Mouse (Mus musculus): ENCODE measurements around the gene Ssh1. TPM values are rescaled to one million over a fixed set of nuclear protein-coding genes. Genes with fewer than 3 reads are reported as not detected.

The Ssh1 gene
- polyA plus RNA-seq, 1 experiment, result 3.7 TPM

- TF ChIP-seq MYOD1 (IDR thresholded peaks at IDR 0.05; ENCODE audit: control insufficient read depth, insufficient read length, low read depth) (no peak), CEBPB (IDR thresholded peaks at IDR 0.05; ENCODE audit: low read depth) (no peak), CTCF (IDR thresholded peaks at IDR 0.05; ENCODE audit: control insufficient read depth, insufficient read depth, insufficient read length) (no peak), USF1 (IDR thresholded peaks at IDR 0.05; ENCODE audit: low read depth) (no peak), MAX (IDR thresholded peaks at IDR 0.05) (no peak), FOSL1 (IDR thresholded peaks at IDR 0.05; ENCODE audit: insufficient read depth, low read length, poor library complexity, severe bottlenecking) (no peak), MYOG (IDR thresholded peaks at IDR 0.05; ENCODE audit: control insufficient read depth, extremely low read depth, insufficient read length) (no peak)
- Histone ChIP-seq H3K27me3 (ENCODE audit: control insufficient read depth, insufficient read depth, insufficient read length) (no peaks in the 10 kb centered on the region), H3K36me3 (ENCODE audit: control insufficient read depth, insufficient read depth) (peaks cover 28% of the 10 kb centered on the region), H3ac (ENCODE audit: control insufficient read depth, insufficient read length, low read depth) (no peak overlapping the region), H3K79me3 (ENCODE audit: low read depth) (no peaks in the 10 kb centered on the region), H3K4me3 (ENCODE audit: insufficient read depth, poor library complexity, severe bottlenecking) (no peak overlapping the region), H3K79me2 (ENCODE audit: control insufficient read depth, insufficient read depth) (no peaks in the 10 kb centered on the region)
These were observed 43.6 kb downstream of the Ssh1 start for GRCm38 (mm10) chr5:113950133-113950532.

GRCm38 (mm10) chr5:113947280-113947679 is 46.4 kb downstream of the Ssh1 start:
- Histone ChIP-seq H3K36me3 (ENCODE audit: control insufficient read depth, insufficient read depth) (peaks cover 43% of the 10 kb centered on the region), H3K4me3 (ENCODE audit: insufficient read depth, poor library complexity, severe bottlenecking) (no peak overlapping the region), H3K79me2 (ENCODE audit: control insufficient read depth, insufficient read depth) (no peaks in the 10 kb centered on the region), H3K79me3 (ENCODE audit: low read depth) (no peaks in the 10 kb centered on the region), H3ac (ENCODE audit: control insufficient read depth, insufficient read length, low read depth) (no peak overlapping the region), H3K27me3 (ENCODE audit: control insufficient read depth, insufficient read depth, insufficient read length) (no peaks in the 10 kb centered on the region)
- TF ChIP-seq FOSL1 (IDR thresholded peaks at IDR 0.05; ENCODE audit: insufficient read depth, low read length, poor library complexity, severe bottlenecking), result no peak
- TF ChIP-seq CTCF (IDR thresholded peaks at IDR 0.05; ENCODE audit: control insufficient read depth, insufficient read depth, insufficient read length), result no peak
- no peak for TF ChIP-seq MAX (IDR thresholded peaks at IDR 0.05)
- no peak for TF ChIP-seq MYOD1 (IDR thresholded peaks at IDR 0.05; ENCODE audit: control insufficient read depth, insufficient read length, low read depth)
- no peak for TF ChIP-seq MYOG (IDR thresholded peaks at IDR 0.05; ENCODE audit: control insufficient read depth, extremely low read depth, insufficient read length)
- TF ChIP-seq USF1 (IDR thresholded peaks at IDR 0.05; ENCODE audit: low read depth), result no peak
- TF ChIP-seq CEBPB (IDR thresholded peaks at IDR 0.05; ENCODE audit: low read depth), result no peak

GRCm38 (mm10) chr5:113945126-113945525 is 48.6 kb downstream of the Ssh1 start:
- Histone ChIP-seq H3K27me3 (ENCODE audit: control insufficient read depth, insufficient read depth, insufficient read length) (no peaks in the 10 kb centered on the region), H3K79me3 (ENCODE audit: low read depth) (no peaks in the 10 kb centered on the region), H3K4me3 (ENCODE audit: insufficient read depth, poor library complexity, severe bottlenecking) (no peak overlapping the region), H3ac (ENCODE audit: control insufficient read depth, insufficient read length, low read depth) (no peak overlapping the region), H3K79me2 (ENCODE audit: control insufficient read depth, insufficient read depth) (no peaks in the 10 kb centered on the region), H3K36me3 (ENCODE audit: control insufficient read depth, insufficient read depth) (peaks cover 43% of the 10 kb centered on the region)
- TF ChIP-seq MYOD1 (IDR thresholded peaks at IDR 0.05; ENCODE audit: control insufficient read depth, insufficient read length, low read depth), result peak; percentile 64
- peak; percentile 27 for TF ChIP-seq MAX (IDR thresholded peaks at IDR 0.05)
- TF ChIP-seq FOSL1 (IDR thresholded peaks at IDR 0.05; ENCODE audit: insufficient read depth, low read length, poor library complexity, severe bottlenecking), result no peak

- no peaks in the 10 kb centered on the region for H3K27me3 ChIP-seq (ENCODE audit: control insufficient read depth, insufficient read depth, insufficient read length)
- H3K36me3 ChIP-seq (ENCODE audit: control insufficient read depth, insufficient read depth), result peaks cover 34% of the 10 kb centered on the region
- H3K4me3 ChIP-seq (ENCODE audit: insufficient read depth, poor library complexity, severe bottlenecking), result no peak overlapping the region
- H3K79me2 ChIP-seq (ENCODE audit: control insufficient read depth, insufficient read depth), result no peaks in the 10 kb centered on the region
- H3K79me3 ChIP-seq (ENCODE audit: low read depth), result no peaks in the 10 kb centered on the region
- TF ChIP-seq MAX (IDR thresholded peaks at IDR 0.05) (no peak), MYOD1 (IDR thresholded peaks at IDR 0.05; ENCODE audit: control insufficient read depth, insufficient read length, low read depth) (no peak), FOSL1 (IDR thresholded peaks at IDR 0.05; ENCODE audit: insufficient read depth, low read length, poor library complexity, severe bottlenecking) (no peak), CEBPB (IDR thresholded peaks at IDR 0.05; ENCODE audit: low read depth) (no peak), USF1 (IDR thresholded peaks at IDR 0.05; ENCODE audit: low read depth) (no peak), CTCF (IDR thresholded peaks at IDR 0.05; ENCODE audit: control insufficient read depth, insufficient read depth, insufficient read length) (no peak), MYOG (IDR thresholded peaks at IDR 0.05; ENCODE audit: control insufficient read depth, extremely low read depth, insufficient read length) (no peak)
- H3ac ChIP-seq (ENCODE audit: control insufficient read depth, insufficient read length, low read depth), result no peak overlapping the region
These were observed 50.4 kb downstream of the Ssh1 start for GRCm38 (mm10) chr5:113943328-113943727.

- no peak overlapping the region for H3ac ChIP-seq (ENCODE audit: control insufficient read depth, insufficient read length, low read depth)
- no peaks in the 10 kb centered on the region for H3K79me3 ChIP-seq (ENCODE audit: low read depth)
- H3K79me2 ChIP-seq (ENCODE audit: control insufficient read depth, insufficient read depth), result no peaks in the 10 kb centered on the region
- H3K4me3 ChIP-seq (ENCODE audit: insufficient read depth, poor library complexity, severe bottlenecking), result no peak overlapping the region
- TF ChIP-seq USF1 (IDR thresholded peaks at IDR 0.05; ENCODE audit: low read depth), result no peak
- TF ChIP-seq CTCF (IDR thresholded peaks at IDR 0.05; ENCODE audit: control insufficient read depth, insufficient read depth, insufficient read length), result no peak
- no peak for TF ChIP-seq MYOD1 (IDR thresholded peaks at IDR 0.05; ENCODE audit: control insufficient read depth, insufficient read length, low read depth)
- no peak for TF ChIP-seq MYOG (IDR thresholded peaks at IDR 0.05; ENCODE audit: control insufficient read depth, extremely low read depth, insufficient read length)
- TF ChIP-seq CEBPB (IDR thresholded peaks at IDR 0.05; ENCODE audit: low read depth), result no peak
- TF ChIP-seq MAX (IDR thresholded peaks at IDR 0.05), result no peak
- no peak for TF ChIP-seq FOSL1 (IDR thresholded peaks at IDR 0.05; ENCODE audit: insufficient read depth, low read length, poor library complexity, severe bottlenecking)
- peaks cover 30% of the 10 kb centered on the region for H3K36me3 ChIP-seq (ENCODE audit: control insufficient read depth, insufficient read depth)
- H3K27me3 ChIP-seq (ENCODE audit: control insufficient read depth, insufficient read depth, insufficient read length), result no peaks in the 10 kb centered on the region
These were observed 51.1 kb downstream of the Ssh1 start for GRCm38 (mm10) chr5:113942580-113942979.

GRCm38 (mm10) chr5:113939263-113939900 is 54.3 kb downstream of the Ssh1 start:
- Histone ChIP-seq H3ac (ENCODE audit: control insufficient read depth, insufficient read length, low read depth) (no peak overlapping the region), H3K79me2 (ENCODE audit: control insufficient read depth, insufficient read depth) (no peaks in the 10 kb centered on the region), H3K36me3 (ENCODE audit: control insufficient read depth, insufficient read depth) (peaks cover 18% of the 10 kb centered on the region), H3K4me3 (ENCODE audit: insufficient read depth, poor library complexity, severe bottlenecking) (no peak overlapping the region), H3K79me3 (ENCODE audit: low read depth) (no peaks in the 10 kb centered on the region), H3K27me3 (ENCODE audit: control insufficient read depth, insufficient read depth, insufficient read length) (no peaks in the 10 kb centered on the region)
- TF ChIP-seq CEBPB (IDR thresholded peaks at IDR 0.05; ENCODE audit: low read depth) (no peak), USF1 (IDR thresholded peaks at IDR 0.05; ENCODE audit: low read depth) (no peak), FOSL1 (IDR thresholded peaks at IDR 0.05; ENCODE audit: insufficient read depth, low read length, poor library complexity, severe bottlenecking) (no peak), MYOG (IDR thresholded peaks at IDR 0.05; ENCODE audit: control insufficient read depth, extremely low read depth, insufficient read length) (no peak), MYOD1 (IDR thresholded peaks at IDR 0.05; ENCODE audit: control insufficient read depth, insufficient read length, low read depth) (no peak), MAX (IDR thresholded peaks at IDR 0.05) (no peak), CTCF (IDR thresholded peaks at IDR 0.05; ENCODE audit: control insufficient read depth, insufficient read depth, insufficient read length) (no peak)

All from C2C12 (cell line).